Mouse (Mus musculus) spleen, adult 2 months (tissue): ENCODE measurements around the gene Lrrc52.

Experiments used
- CTCF ChIP-seq: fragments of 200-500 bp; IDR thresholded peaks from 2 replicates; pipeline ENCODE4 v1.5.1; 2011; ENCODE audit warnings: mild to moderate bottlenecking, inconsistent platforms; ENCODE audit not compliant: insufficient read depth, insufficient read length, insufficient replicate concordance; ENCODE audit errors: extremely low read depth
- POLR2A ChIP-seq: fragments of 200-500 bp; IDR thresholded peaks from 2 replicates; pipeline ENCODE4 v1.6.1; 2011; ENCODE audit warnings: low read depth, low read length, inconsistent platforms

DNA sequence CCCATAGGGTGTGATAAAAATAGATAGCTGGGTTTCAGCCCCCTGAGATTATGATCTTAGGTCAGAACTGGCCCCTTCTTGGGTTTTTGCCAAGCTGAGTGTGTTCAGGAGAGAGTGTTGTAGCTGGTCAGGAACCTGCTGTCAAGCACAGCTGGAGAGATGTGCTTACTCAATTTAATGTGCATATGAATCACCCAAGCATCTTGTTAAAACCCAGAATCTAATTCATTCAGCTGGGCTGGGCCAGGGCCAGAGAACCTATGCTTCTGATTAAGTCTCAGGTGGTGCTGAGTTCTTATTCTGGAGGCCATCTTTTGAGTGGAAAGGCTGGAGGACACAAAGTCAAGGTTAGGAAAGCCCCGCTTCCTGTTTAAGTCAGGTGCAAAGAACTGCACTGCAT is 38.8 kb upstream of the Lrrc52 start:
- no peak for TF ChIP-seq POLR2A
- no peak for TF ChIP-seq CTCF
